Mouse (Mus musculus) stomach, embryonic 16.5 days (tissue): Measurements from ENCODE around the gene Gramd1b. TPM values are rescaled to one million over a fixed set of nuclear protein-coding genes. Genes with fewer than 3 reads are reported as not detected.

Experiments used
- ATAC-seq: fragments of 200-750 bp; cut with Nextera tagmentation; 2 replicates; pipeline ENCODE4 v1.8.0; 2017; ENCODE audit warnings: moderate number of reproducible peaks, moderate TSS enrichment; ENCODE audit not compliant: insufficient read depth, low FRiP score
- H3K27ac ChIP-seq: fragments of 300-500 bp; sonication (generic); 2 replicates; pipeline ENCODE4 v1.5.1; 2014; ENCODE audit warnings: low read length
- H3K27me3 ChIP-seq: fragments of 300-500 bp; sonication (generic); 2 replicates; pipeline ENCODE4 v1.6.1; 2014; ENCODE audit warnings: low read length, control low read depth, mixed read lengths; ENCODE audit not compliant: control insufficient read depth, insufficient read depth
- H3K36me3 ChIP-seq: fragments of 300-500 bp; sonication (generic); 2 replicates; pipeline ENCODE4 v1.6.1; 2014; ENCODE audit warnings: low read length; ENCODE audit not compliant: control insufficient read depth, insufficient read depth
- H3K4me1 ChIP-seq: fragments of 300-500 bp; sonication (generic); 2 replicates; pipeline ENCODE4 v1.6.1; 2014; ENCODE audit warnings: low read length, control low read depth, mixed read lengths; ENCODE audit not compliant: control insufficient read depth, insufficient read depth
- H3K4me2 ChIP-seq: fragments of 300-500 bp; sonication (generic); 2 replicates; pipeline ENCODE4 v1.6.1; 2014; ENCODE audit warnings: low read depth, low read length, mixed read lengths
- H3K4me3 ChIP-seq: fragments of 300-500 bp; sonication (generic); replicated peaks from 2 replicates; pipeline ENCODE4 v1.5.1; 2014; ENCODE audit warnings: mild to moderate bottlenecking, low read length
- H3K9ac ChIP-seq: fragments of 300-500 bp; sonication (generic); 2 replicates; pipeline ENCODE4 v1.6.1; 2014; ENCODE audit warnings: low read length
- H3K9me3 ChIP-seq: fragments of 300-500 bp; sonication (generic); replicated peaks from 2 replicates; pipeline ENCODE4 v1.6.1; 2016; ENCODE audit warnings: low read length, control low read depth; ENCODE audit not compliant: control insufficient read depth
- WGBS: fragments of 180-500 bp; shearing (Covaris S2); extraction: QIAGEN DNeasy Blood & Tissue Kit; methylation state at CpG from one replicate; pipeline ENCODE4 v1.1.7; 2014; 5-methylcytosine and 5-hydroxymethylcytosine counted together
- polyA plus RNA-seq: library from polyadenylated mRNA; unstranded; fragments of >200 nt; fragmentation: Nextera tagmentation; extraction: Ambion mirVana; gene quantifications from 2 replicates; pipeline ENCODE4 v1.2.1, GENCODE M21; 2015

Gramd1b gene
- polyA plus RNA-seq, 1 experiment from 2014 or later, result 4.9 TPM

GRCm38 (mm10) chr9:40528733-40529132, 2.5 kb downstream of the Gramd1b start:
- H3K27me3 ChIP-seq, result peaks cover 15% of the 10 kb centered on the region
- H3K36me3 ChIP-seq, result no peaks in the 10 kb centered on the region
- no peak overlapping the region for H3K4me3 ChIP-seq
- H3K9me3 ChIP-seq, result no peaks in the 10 kb centered on the region
- WGBS, result 51% methylated on average over 4 of the region's 4 CpGs
- no peak overlapping the region for H3K9ac ChIP-seq
- no peak overlapping the region for H3K4me2 ChIP-seq
- ATAC-seq, result no peak
- H3K4me1 ChIP-seq, result peaks cover 3% of the 10 kb centered on the region; the same call in 1 of the 2 replicates
- H3K27ac ChIP-seq, result no peak overlapping the region

- Histone ChIP-seq H3K27me3 (peaks cover 12% of the 10 kb centered on the region), H3K4me2 (no peak overlapping the region), H3K4me3 (no peak overlapping the region), H3K9ac (no peak overlapping the region), H3K36me3 (no peaks in the 10 kb centered on the region), H3K9me3 (no peaks in the 10 kb centered on the region), H3K27ac (no peak overlapping the region), H3K4me1 (peaks cover 3% of the 10 kb centered on the region; the same call in 1 of the 2 replicates)
- 37% methylated on average over 3 of the region's 3 CpGs for WGBS
- no peak for ATAC-seq
Measured at GRCm38 (mm10) chr9:40526928-40527327, 4.3 kb downstream of the Gramd1b start.

- H3K4me1 ChIP-seq, result no peaks in the 10 kb centered on the region
- H3K36me3 ChIP-seq, result no peaks in the 10 kb centered on the region
- no peak for ATAC-seq
- H3K4me2 ChIP-seq, result no peak overlapping the region
- H3K9ac ChIP-seq, result no peak overlapping the region
- 76% methylated on average over 7 of the region's 7 CpGs for WGBS
- H3K27me3 ChIP-seq, result no peaks in the 10 kb centered on the region
- H3K9me3 ChIP-seq, result no peaks in the 10 kb centered on the region
- no peak overlapping the region for H3K4me3 ChIP-seq
- H3K27ac ChIP-seq, result no peak overlapping the region
Measured at GRCm38 (mm10) chr9:40522156-40522555, 9.0 kb downstream of the Gramd1b start.

- Histone ChIP-seq H3K4me1 (no peaks in the 10 kb centered on the region), H3K36me3 (no peaks in the 10 kb centered on the region), H3K27me3 (no peaks in the 10 kb centered on the region), H3K27ac (no peak overlapping the region), H3K4me2 (no peak overlapping the region), H3K4me3 (no peak overlapping the region), H3K9ac (no peak overlapping the region), H3K9me3 (no peaks in the 10 kb centered on the region)
- WGBS, result 81% methylated on average over 6 of the region's 6 CpGs
- no peak for ATAC-seq
Measured at GRCm38 (mm10) chr9:40521097-40521496, 10.1 kb downstream of the Gramd1b start.

- Histone ChIP-seq H3K27ac (no peak overlapping the region), H3K36me3 (no peaks in the 10 kb centered on the region), H3K4me3 (no peak overlapping the region), H3K4me2 (no peak overlapping the region), H3K9me3 (no peaks in the 10 kb centered on the region), H3K27me3 (no peaks in the 10 kb centered on the region), H3K4me1 (no peaks in the 10 kb centered on the region), H3K9ac (no peak overlapping the region)
- WGBS, result 88% methylated on average over 3 of the region's 3 CpGs
- ATAC-seq, result no peak
Measured at GRCm38 (mm10) chr9:40519294-40519693, 11.9 kb downstream of the Gramd1b start.

GRCm38 (mm10) chr9:40511970-40512369, 19.2 kb downstream of the Gramd1b start:
- Histone ChIP-seq H3K27me3 (no peaks in the 10 kb centered on the region), H3K27ac (no peak overlapping the region), H3K4me1 (no peaks in the 10 kb centered on the region), H3K9me3 (no peaks in the 10 kb centered on the region), H3K4me2 (no peak overlapping the region), H3K36me3 (no peaks in the 10 kb centered on the region), H3K4me3 (no peak overlapping the region), H3K9ac (no peak overlapping the region)
- ATAC-seq, result no peak
- 70% methylated on average over 2 of the region's 2 CpGs for WGBS

- Histone ChIP-seq H3K9me3 (no peaks in the 10 kb centered on the region), H3K27me3 (no peaks in the 10 kb centered on the region), H3K4me3 (no peak overlapping the region), H3K4me2 (no peak overlapping the region), H3K27ac (no peak overlapping the region), H3K4me1 (no peaks in the 10 kb centered on the region), H3K9ac (no peak overlapping the region), H3K36me3 (no peaks in the 10 kb centered on the region)
- no peak for ATAC-seq
- 61% methylated on average over 6 of the region's 6 CpGs for WGBS
Measured at GRCm38 (mm10) chr9:40509479-40509878, 21.7 kb downstream of the Gramd1b start.

GRCm38 (mm10) chr9:40506576-40506975, 24.6 kb downstream of the Gramd1b start:
- Histone ChIP-seq H3K4me2 (no peak overlapping the region), H3K9ac (no peak overlapping the region), H3K9me3 (no peaks in the 10 kb centered on the region), H3K4me1 (no peaks in the 10 kb centered on the region), H3K4me3 (no peak overlapping the region), H3K27me3 (no peaks in the 10 kb centered on the region), H3K36me3 (no peaks in the 10 kb centered on the region), H3K27ac (no peak overlapping the region)
- ATAC-seq, result no peak
- WGBS, result 76% methylated on average over 3 of the region's 3 CpGs

GRCm38 (mm10) chr9:40505471-40506312, 25.5 kb downstream of the Gramd1b start:
- no peak overlapping the region for H3K4me2 ChIP-seq
- H3K36me3 ChIP-seq, result no peaks in the 10 kb centered on the region
- no peaks in the 10 kb centered on the region for H3K27me3 ChIP-seq
- H3K9ac ChIP-seq, result no peak overlapping the region
- H3K27ac ChIP-seq, result no peak overlapping the region
- H3K4me3 ChIP-seq, result no peak overlapping the region
- no peaks in the 10 kb centered on the region for H3K9me3 ChIP-seq
- WGBS, result 78% methylated on average over 11 of the region's 11 CpGs
- no peak for ATAC-seq
- H3K4me1 ChIP-seq, result no peaks in the 10 kb centered on the region
